Mouse (Mus musculus) kidney, postnatal 0 days (tissue): ENCODE data around the gene Cbx7. TPM values are rescaled to one million over a fixed set of nuclear protein-coding genes. Genes with fewer than 3 reads are reported as not detected.

Experiments
- ATAC-seq: fragments of 200-750 bp; cut with Nextera tagmentation; replicated peaks from 2 replicates; pipeline ENCODE4 v1.8.0; 2017; ENCODE audit warnings: low read depth, moderate number of reproducible peaks, moderate TSS enrichment, moderate library complexity; ENCODE audit not compliant: low FRiP score
- DNase-seq: peaks from one replicate; pipeline ENCODE4 v3.0.0-alpha.2; 2016; ENCODE audit warnings: low spot score
- H3K27ac ChIP-seq: fragments of 300-500 bp; sonication (generic); 2 replicates; pipeline ENCODE4 v1.5.1; 2014; ENCODE audit warnings: mild to moderate bottlenecking
- H3K27me3 ChIP-seq: fragments of 300-500 bp; sonication (generic); 2 replicates; pipeline ENCODE4 v1.6.1; 2014; ENCODE audit warnings: low read length, mixed read lengths; ENCODE audit not compliant: insufficient read depth
- H3K36me3 ChIP-seq: fragments of 300-500 bp; sonication (generic); 2 replicates; pipeline ENCODE4 v1.6.1; 2014; ENCODE audit warnings: low read length, mixed read lengths; ENCODE audit not compliant: insufficient read depth
- H3K4me1 ChIP-seq: fragments of 300-500 bp; sonication (generic); replicated peaks from 2 replicates; pipeline ENCODE4 v1.6.1; 2014; ENCODE audit warnings: antibody characterized with exemption, low read length, mixed read lengths; ENCODE audit not compliant: insufficient read depth
- H3K4me2 ChIP-seq: fragments of 300-500 bp; sonication (generic); 2 replicates; pipeline ENCODE4 v1.6.1; 2014; ENCODE audit warnings: mild to moderate bottlenecking, low read length, moderate library complexity, mixed read lengths
- H3K4me3 ChIP-seq: fragments of 300-500 bp; sonication (generic); replicated peaks from 2 replicates; pipeline ENCODE4 v1.5.1; 2014; ENCODE audit warnings: low read depth, low read length
- H3K9ac ChIP-seq: fragments of 300-500 bp; sonication (generic); 2 replicates; pipeline ENCODE4 v1.6.1; 2014; ENCODE audit warnings: low read depth, low read length
- H3K9me3 ChIP-seq: fragments of 300-500 bp; sonication (generic); replicated peaks from 2 replicates; pipeline ENCODE4 v1.6.1; 2016; ENCODE audit warnings: low read length, inconsistent platforms, mixed read lengths
- CTCF ChIP-seq: IDR thresholded peaks from 2 replicates; pipeline ENCODE4 v1.5.1; 2016; ENCODE audit warnings: antibody characterized with exemption, low read depth, mild to moderate bottlenecking, moderate library complexity
- WGBS: fragments of 180-500 bp; shearing (Covaris S2); extraction: QIAGEN DNeasy Blood & Tissue Kit; methylation state at CpG from one replicate; pipeline ENCODE4 v1.1.7; 2014; 5-methylcytosine and 5-hydroxymethylcytosine counted together
- polyA plus RNA-seq: library from polyadenylated mRNA; unstranded; fragments of >200 nt; fragmentation: Nextera tagmentation; extraction: Ambion mirVana; gene quantifications from 2 replicates; pipeline ENCODE4 v1.2.1, GENCODE M21; 2015

Gene Cbx7
- polyA plus RNA-seq, 1 experiment from 2014 or later: 4.6 TPM

GRCm38 (mm10) chr15:79939020-79939419 is 31.9 kb downstream of the Cbx7 start:
- Histone ChIP-seq H3K27ac (no peak overlapping the region), H3K4me1 (peaks cover 2% of the 10 kb centered on the region), H3K36me3 (no peaks in the 10 kb centered on the region), H3K4me3 (no peak overlapping the region), H3K27me3 (no peaks in the 10 kb centered on the region), H3K9me3 (no peaks in the 10 kb centered on the region), H3K4me2 (no peak overlapping the region), H3K9ac (no peak overlapping the region)
- ATAC-seq (no peak), DNase-seq (no peak)
- WGBS: 89% methylated on average over 12 of the region's 12 CpGs
- no peak for TF ChIP-seq CTCF

- ATAC-seq: no peak
- WGBS: 74% methylated on average over 7 of the region's 7 CpGs
- H3K27me3 ChIP-seq: 0 out of 2 replicates have a peak, but pooled peaks cover 3% of the 10 kb centered on the region
- H3K36me3 ChIP-seq: no peaks in the 10 kb centered on the region
- no peak overlapping the region for H3K4me2 ChIP-seq
- no peak for TF ChIP-seq CTCF
- H3K9me3 ChIP-seq: no peaks in the 10 kb centered on the region
- DNase-seq: no peak
- no peak overlapping the region for H3K4me3 ChIP-seq
- H3K27ac ChIP-seq: no peak overlapping the region
- H3K9ac ChIP-seq: no peak overlapping the region
- H3K4me1 ChIP-seq: peaks cover 11% of the 10 kb centered on the region
Measured at GRCm38 (mm10) chr15:79936374-79936751, 34.6 kb downstream of the Cbx7 start.

GRCm38 (mm10) chr15:79935654-79936373 is 35.1 kb downstream of the Cbx7 start:
- no peak overlapping the region for H3K4me3 ChIP-seq
- H3K9ac ChIP-seq: no peak overlapping the region
- H3K27ac ChIP-seq: no peak overlapping the region
- H3K4me1 ChIP-seq: peaks cover 11% of the 10 kb centered on the region
- no peak overlapping the region for H3K4me2 ChIP-seq
- 33% methylated on average over 9 of the region's 9 CpGs for WGBS
- ATAC-seq (no peak), DNase-seq (no peak)
- H3K36me3 ChIP-seq: no peaks in the 10 kb centered on the region
- 0 out of 2 replicates have a peak, but pooled peaks cover 3% of the 10 kb centered on the region for H3K27me3 ChIP-seq
- TF ChIP-seq CTCF: no peak
- no peaks in the 10 kb centered on the region for H3K9me3 ChIP-seq

GRCm38 (mm10) chr15:79934776-79935175 is 36.1 kb downstream of the Cbx7 start:
- TF ChIP-seq CTCF: no peak
- 0 out of 2 replicates have a peak, but pooled peaks cover 3% of the 10 kb centered on the region for H3K27me3 ChIP-seq
- ATAC-seq: no peak
- DNase-seq: no peak
- H3K27ac ChIP-seq: no peak overlapping the region
- H3K9ac ChIP-seq: no peak overlapping the region
- H3K36me3 ChIP-seq: no peaks in the 10 kb centered on the region
- WGBS: 7% methylated on average over 10 of the region's 10 CpGs
- no peak overlapping the region for H3K4me3 ChIP-seq
- no peaks in the 10 kb centered on the region for H3K9me3 ChIP-seq
- peaks cover 11% of the 10 kb centered on the region for H3K4me1 ChIP-seq
- H3K4me2 ChIP-seq: peak overlapping the region; percentile 0; the same call in 1 of the 2 replicates

- no peak overlapping the region for H3K9ac ChIP-seq
- no peak for ATAC-seq
- no peaks in the 10 kb centered on the region for H3K36me3 ChIP-seq
- H3K4me3 ChIP-seq: peak overlapping the region; percentile 11; the same call in 1 of the 2 replicates
- H3K4me2 ChIP-seq: peak overlapping the region; percentile 44
- H3K9me3 ChIP-seq: no peaks in the 10 kb centered on the region
- TF ChIP-seq CTCF: no peak
- no peak overlapping the region for H3K27ac ChIP-seq
- 5% methylated on average over 21 of the region's 22 CpGs for WGBS
- no peak for DNase-seq
- 0 out of 2 replicates have a peak, but pooled peaks cover 3% of the 10 kb centered on the region for H3K27me3 ChIP-seq
- H3K4me1 ChIP-seq: peaks cover 11% of the 10 kb centered on the region
Measured at GRCm38 (mm10) chr15:79933670-79934514, 37.0 kb downstream of the Cbx7 start.

GRCm38 (mm10) chr15:79933052-79933669 is 37.8 kb downstream of the Cbx7 start:
- Histone ChIP-seq H3K4me3 (peak overlapping the region; percentile 68; the same call in 1 of the 2 replicates), H3K27me3 (0 out of 2 replicates have a peak, but pooled peaks cover 3% of the 10 kb centered on the region), H3K9ac (no peak overlapping the region), H3K27ac (no peak overlapping the region), H3K9me3 (no peaks in the 10 kb centered on the region), H3K4me2 (peak overlapping the region; percentile 91), H3K36me3 (no peaks in the 10 kb centered on the region), H3K4me1 (peaks cover 12% of the 10 kb centered on the region)
- 10% methylated on average over 22 of the region's 22 CpGs for WGBS
- TF ChIP-seq CTCF: no peak
- DNase-seq (no peak), ATAC-seq (no peak)
